Mouse (Mus musculus) left cerebral cortex, adult 2 months (tissue): Measurements from ENCODE around the gene Cttnbp2nl. TPM values are rescaled to one million over a fixed set of nuclear protein-coding genes. Genes with fewer than 3 reads are reported as not detected.

Experiments used
- DNase-seq, 2 experiments: peaks; one replicate each; pipeline ENCODE4 v3.0.0; 2021 to 2022; ENCODE audit warnings: low spot score in 2 of 2, mixed read lengths in 1 of 2; ENCODE audit errors: extremely low spot score in 1 of 2
- H3K27ac ChIP-seq: fragments of 200-600 bp; 2 replicates; pipeline ENCODE4 v1.8.1; 2022
- H3K4me3 ChIP-seq: fragments of 200-600 bp; 2 replicates; pipeline ENCODE4 v1.8.1; 2022
- CTCF ChIP-seq: fragments of 200-600 bp; IDR thresholded peaks from 2 replicates; pipeline ENCODE4 v1.8.1; 2022; ENCODE audit warnings: antibody characterized with exemption, mild to moderate bottlenecking, moderate library complexity
- intact Hi-C: fragments of 180-260 bp; cut with DNase I; formaldehyde crosslinking; loops from one replicate; pipeline ENCODE4 v1.15.1; 2025
- total RNA-seq, 2 experiments: library from RNA; stranded (reverse); gene quantifications; 2 replicates each; pipeline ENCODE4 v1.2.3; 2021

The Cttnbp2nl gene
- total RNA-seq, 2 experiments from 2014 or later = 23.8 to 27.9 TPM

DNA sequence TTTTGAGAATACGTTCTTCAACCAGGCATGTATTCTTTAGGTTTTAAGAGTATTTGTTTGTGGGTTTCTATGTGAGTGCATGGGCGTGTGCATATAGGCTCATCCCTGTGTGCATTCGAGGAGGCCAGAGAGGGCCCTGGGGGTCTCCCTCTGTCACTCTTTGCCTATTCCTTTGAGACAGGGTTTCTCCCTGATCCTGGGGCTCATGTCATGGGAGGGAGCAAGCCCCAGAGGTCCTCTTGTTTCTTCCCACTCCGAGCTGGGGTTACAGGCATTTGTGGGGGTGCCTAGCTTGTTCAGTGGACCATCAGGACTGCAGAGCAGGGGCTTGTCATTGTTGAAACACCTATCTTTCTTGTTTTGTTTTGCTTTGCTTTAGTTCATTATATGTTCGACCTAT, 65.1 kb downstream of the Cttnbp2nl start:
- no peak for DNase-seq
- intact Hi-C loops = no loop called here
- no peak for TF ChIP-seq CTCF

DNA sequence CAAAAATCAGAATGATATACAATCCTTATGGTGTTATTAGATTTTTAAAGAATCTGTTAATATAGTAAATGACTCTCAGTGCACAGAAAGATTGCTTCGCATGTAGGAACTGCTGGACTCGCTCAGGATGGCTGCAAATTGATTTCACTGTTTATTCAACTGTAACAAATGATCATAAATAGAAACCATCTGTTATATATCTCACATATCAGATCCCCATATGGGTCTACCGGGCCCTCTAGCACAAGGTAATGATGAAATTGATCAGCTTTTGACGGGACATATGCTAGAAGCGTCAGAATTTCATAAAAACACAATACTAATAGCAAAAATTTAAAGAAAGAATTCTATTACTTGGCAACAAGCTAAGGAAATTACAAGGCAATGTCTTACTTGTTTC, 73.2 kb downstream of the Cttnbp2nl start:
- intact Hi-C loops = no loop called here
- DNase-seq = no peak
- no peak overlapping the region for H3K27ac ChIP-seq
- no peak overlapping the region for H3K4me3 ChIP-seq
- TF ChIP-seq CTCF = no peak

More for the DNA sequence above, 65.1 kb downstream of the Cttnbp2nl start:
- Histone ChIP-seq H3K27ac (no peak overlapping the region), H3K4me3 (no peak overlapping the region)

DNA sequence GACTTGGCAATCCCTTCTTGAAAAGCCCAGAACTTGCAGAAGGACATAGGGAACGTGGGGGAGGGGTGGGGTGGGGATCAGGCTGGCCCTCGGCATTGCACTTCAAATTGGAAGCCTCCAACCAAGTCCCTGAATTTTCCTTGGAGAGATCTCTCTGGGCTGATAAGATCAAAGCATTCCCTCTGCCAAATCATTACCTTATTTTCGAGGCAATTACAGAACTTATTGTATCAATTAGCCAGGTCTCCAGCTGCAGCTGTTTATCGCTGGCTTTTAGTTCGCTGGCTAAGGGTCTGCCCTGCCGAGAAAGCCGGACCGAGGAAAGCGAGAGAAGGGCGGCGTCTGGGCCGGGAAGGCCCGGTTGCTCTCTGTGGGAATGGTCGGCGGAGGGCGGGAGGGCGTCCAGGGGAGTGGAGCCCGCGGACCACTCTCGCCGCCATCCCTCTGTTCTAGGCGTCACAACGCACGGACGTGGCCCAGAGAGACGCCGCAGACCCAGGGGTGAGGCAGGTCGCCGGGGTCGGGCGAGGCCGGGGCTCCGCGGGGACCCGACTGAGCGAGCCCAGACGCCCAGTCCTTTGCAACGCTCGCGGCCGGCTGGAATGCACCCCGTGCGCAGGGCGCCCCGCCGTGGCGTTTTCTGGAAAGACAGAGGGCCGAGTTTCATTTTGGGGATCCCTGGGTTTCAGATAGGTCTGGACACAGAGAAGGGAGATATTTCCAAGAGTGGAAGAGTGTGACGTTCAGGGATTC, 85.2 kb downstream of the Cttnbp2nl start:
- TF ChIP-seq CTCF = peak; percentile 85
- peak overlapping the region; percentile 69 for H3K27ac ChIP-seq
- intact Hi-C loops = loop anchor here (5.0 kb wide), 3 partner anchors 100 to 255 kb away; partner anchors contain the start of gene Rhoc
- DNase-seq = peak; percentile 85 to 93
- H3K4me3 ChIP-seq = peak overlapping the region; percentile 72

DNA sequence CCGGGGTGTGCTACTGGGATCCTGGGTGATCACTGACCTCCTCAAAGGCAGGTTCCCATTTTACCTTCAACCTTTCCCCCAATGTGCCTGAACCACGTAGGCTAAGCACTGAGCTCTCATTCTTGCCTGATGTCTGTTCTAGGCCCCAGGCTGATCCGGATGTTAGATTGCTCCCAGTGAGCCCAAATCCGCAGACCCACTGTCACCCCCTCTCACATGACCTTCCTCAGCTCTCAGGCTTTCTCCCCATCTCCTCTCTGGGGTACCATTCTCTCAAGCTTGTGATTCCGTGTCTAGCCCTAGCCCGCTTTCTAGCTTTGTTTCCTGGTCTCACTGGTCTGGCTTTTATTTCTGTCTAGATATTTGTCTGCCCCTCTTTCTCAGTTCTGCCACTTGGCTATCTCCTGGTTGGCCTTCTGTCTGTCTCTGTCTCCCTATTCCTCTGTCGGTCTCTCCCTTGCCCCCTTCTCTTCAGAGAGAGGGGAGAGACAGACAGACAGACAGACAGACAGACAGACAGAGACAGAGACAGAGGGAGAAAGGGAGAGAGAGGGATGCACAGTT, 86.9 kb downstream of the Cttnbp2nl start:
- TF ChIP-seq CTCF = no peak
- no peak overlapping the region for H3K4me3 ChIP-seq
- no peak for DNase-seq
- intact Hi-C loops = loop anchor here (5.0 kb wide), 3 partner anchors 99 to 254 kb away; partner anchors contain the start of gene Rhoc
- H3K27ac ChIP-seq = no peak overlapping the region

DNA sequence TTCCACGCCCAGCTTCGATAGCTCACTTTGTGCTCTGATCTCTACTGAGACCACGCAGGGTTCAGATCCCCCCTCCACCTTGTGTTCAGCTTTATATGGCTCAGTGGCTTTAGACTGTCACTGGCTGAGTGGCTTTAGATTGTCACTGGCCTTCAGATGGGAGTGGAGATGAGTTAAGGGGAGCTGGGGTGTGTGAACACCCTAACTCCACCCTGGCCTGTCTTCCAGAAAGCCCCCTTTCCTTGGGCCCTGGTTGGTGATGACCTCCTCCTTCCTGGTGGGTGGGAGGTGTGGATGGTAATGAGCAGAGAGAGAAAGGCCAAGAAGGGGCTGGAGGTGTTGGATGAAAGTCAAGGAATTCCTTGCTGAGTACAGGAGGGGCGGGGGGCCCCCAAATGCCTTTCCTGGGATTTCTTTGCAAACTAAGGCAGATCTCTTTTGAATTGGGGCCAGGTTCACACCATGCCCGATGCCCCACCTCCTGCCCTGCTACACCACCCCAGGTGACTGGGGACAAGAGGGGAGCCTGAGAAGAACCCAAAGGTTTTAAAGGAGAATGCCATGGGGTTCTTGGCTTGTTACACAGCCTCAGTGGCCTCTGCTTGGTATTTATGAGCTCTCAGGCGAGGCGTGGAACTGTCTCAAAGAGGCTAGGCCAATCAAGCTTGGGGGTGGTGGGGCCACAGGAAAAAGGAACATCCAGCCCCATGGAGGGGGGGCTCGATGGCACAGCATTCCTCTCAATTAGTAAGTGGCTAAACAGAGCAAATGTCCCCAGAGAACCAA, 87.7 kb downstream of the Cttnbp2nl start:
- intact Hi-C loops = loop anchor here (5.0 kb wide), 3 partner anchors 98 to 253 kb away; partner anchors contain the start of gene Rhoc
- Histone ChIP-seq H3K27ac (no peak overlapping the region), H3K4me3 (no peak overlapping the region)
- no peak for TF ChIP-seq CTCF
- no peak for DNase-seq

DNA sequence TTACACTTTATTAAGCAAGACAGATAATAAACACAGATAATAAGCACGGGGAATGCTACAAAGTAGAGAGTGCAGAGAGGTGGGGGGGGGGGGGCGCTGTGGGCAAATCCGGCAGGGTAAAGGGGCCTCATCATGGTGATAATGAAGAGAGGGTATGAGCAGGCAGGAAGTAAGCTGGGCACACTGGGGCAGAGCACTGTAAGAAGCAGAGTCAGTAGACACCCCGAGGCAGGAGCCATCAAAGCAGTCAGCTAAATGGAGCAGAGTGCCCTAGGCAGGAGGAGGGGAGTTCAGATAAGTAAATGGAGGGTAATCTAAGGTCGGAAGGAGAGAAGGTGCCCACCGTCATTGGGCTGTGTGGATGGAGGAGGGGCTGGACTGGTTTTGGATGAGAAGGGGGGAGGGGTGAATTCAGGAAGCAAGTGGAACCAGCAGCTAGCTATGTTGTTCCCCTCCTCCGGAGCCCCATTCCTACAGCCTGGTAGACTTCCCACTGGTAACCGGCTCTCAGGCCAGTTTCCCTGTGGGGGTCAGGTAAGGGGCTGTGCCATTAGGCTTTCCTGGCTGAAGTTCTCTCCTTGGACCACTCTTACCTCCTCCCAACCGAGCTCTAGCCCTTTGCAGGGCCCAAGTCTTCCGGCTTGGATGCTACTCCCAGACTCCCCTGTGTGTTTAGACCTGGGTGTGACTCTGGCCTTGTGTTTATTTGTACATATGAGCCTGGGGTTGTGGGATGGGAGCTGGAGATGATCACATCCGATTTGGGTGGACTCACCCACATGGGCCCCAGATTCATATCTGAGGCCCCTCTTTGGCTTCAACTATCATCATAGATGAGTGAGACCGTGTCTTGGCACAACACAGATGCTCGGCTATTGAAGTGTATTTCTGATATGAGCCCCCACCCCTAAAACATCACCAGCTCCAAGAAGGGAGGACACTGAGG, 89.3 kb downstream of the Cttnbp2nl start:
- no peak overlapping the region for H3K4me3 ChIP-seq
- intact Hi-C loops = loop anchor here (5.0 kb wide), 1 partner anchor 186 kb away; no protein-coding TSS in a partner anchor
- H3K27ac ChIP-seq = no peak overlapping the region
- TF ChIP-seq CTCF = no peak
- DNase-seq = no peak

DNA sequence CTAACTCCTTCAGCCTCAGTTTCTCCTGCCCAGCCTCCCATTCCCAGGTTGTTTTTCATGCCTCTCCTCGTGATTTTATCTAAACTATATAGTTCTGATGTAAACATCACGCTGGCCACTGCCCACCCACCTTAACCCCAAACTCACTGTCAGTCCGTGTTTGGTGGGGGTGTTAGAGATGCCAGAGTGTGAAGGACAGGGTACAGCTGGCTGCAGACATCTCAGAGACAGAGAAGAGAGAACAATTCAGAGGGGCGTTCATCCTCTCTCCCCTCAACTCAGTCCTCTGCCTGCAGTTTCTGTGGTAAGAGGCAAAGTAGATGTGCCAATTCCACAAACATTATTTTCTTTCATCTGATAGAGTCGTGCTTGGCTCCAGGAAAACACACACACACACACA, 90.1 kb downstream of the Cttnbp2nl start:
- TF ChIP-seq CTCF = no peak
- H3K4me3 ChIP-seq = no peak overlapping the region
- DNase-seq = no peak
- no peak overlapping the region for H3K27ac ChIP-seq
- intact Hi-C loops = loop anchor here (5.0 kb wide), 1 partner anchor 186 kb away; no protein-coding TSS in a partner anchor

DNA sequence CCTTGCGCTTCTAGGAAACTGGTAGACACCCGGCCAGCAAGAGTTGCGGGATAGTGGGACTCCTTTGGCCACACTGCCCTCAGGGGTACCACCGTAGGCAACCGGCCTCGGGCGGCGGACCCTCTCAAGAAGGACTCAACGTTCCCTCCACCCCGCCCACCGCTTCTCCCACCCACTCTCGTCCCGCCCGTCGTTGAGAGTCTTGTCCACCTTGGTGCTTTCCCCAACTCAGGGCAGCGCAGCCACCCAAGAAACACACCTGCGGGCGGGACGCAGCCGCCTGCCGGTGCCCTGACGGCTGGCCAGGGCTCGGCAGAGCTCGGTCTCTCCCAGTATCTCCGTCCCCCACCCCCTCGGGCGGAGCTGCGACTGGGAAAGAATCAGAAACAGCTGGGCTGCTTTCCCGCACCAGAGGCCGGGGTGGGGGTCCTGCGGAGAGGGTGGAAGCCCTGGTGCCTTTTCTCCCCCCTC, 90.8 kb downstream of the Cttnbp2nl start:
- no peak for TF ChIP-seq CTCF
- Histone ChIP-seq H3K4me3 (peak overlapping the region; percentile 43), H3K27ac (no peak overlapping the region)
- no peak for DNase-seq
- intact Hi-C loops = loop anchor here (5.0 kb wide), 1 partner anchor 185 kb away; no protein-coding TSS in a partner anchor

DNA sequence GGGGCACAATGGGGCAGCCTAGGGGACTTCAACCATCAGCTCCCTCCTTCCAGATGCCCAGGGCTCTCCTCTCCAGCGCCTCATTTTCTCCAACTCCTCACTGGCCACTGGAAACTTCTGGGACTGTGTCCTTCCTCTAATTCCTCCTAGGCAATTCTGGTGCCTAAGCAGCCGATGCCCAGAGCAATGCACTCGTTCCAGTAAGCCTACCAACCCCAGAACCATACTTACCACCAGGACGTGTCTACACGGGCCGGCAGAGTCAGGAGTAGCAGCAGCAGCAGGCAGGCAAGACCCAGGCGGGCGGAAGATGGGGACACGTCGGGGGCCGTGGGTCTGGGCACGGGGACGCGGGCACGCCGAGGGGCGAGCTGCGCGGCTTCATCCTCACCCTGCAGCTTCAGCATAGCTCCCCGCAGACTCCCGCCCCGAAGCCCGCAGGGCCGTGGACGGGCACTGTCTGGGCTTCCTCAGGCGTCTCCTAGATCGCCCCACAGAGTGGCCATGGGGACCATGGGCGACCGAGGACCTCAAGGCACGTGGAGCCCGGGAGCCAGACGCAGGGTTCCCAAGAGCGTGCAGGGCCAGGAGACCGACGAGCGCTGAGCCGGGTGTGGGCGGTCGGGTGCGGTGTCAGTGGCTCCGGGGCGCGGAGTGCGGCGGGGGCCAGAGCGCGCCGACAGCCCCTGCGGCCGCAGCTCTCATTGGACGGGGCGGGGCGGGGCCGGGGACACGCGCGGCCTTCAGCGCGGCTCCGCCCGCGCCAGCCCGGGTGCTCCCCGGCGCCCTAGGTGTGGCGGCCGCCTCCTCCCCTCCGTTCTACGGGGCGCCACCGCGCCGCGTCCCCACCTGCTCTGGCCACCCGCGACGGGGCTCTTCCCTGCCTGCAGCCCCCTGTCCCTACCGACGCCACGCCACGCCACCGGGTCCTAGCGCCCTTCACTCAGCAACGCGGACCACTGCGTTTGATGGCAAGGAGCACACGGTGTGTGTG, 91.6 kb downstream of the Cttnbp2nl start, which contains the start of gene Wnt2b:
TSS of gene Wnt2b (minus strand) at position 856 of the 994 bp plus-strand sequence.
- TF ChIP-seq CTCF = no peak
- peak within 1 kb of the TSS; percentile 43 for H3K4me3 ChIP-seq
- intact Hi-C loops = loop anchor here (5.0 kb wide), 1 partner anchor 184 kb away; no protein-coding TSS in a partner anchor
- H3K27ac ChIP-seq = no peak within 1 kb of the TSS
- DNase-seq = no peak
